Mouse (Mus musculus): ENCODE data around the gene Iqcf1. TPM values are rescaled to one million over a fixed set of nuclear protein-coding genes. Genes with fewer than 3 reads are reported as not detected.
"Not testable (repeated sequence)": the region's sequence is repeated elsewhere in the genome, so short reads cannot be mapped to it uniquely, and the experiment has no call there.

Gene Iqcf1
- total and polyA plus RNA-seq, 3 experiments = 0.37 TPM; not detected in 2

GRCm38 (mm10) chr9:106481075-106481474 lies 18.7 kb upstream of the Iqcf1 start:
- H3K4me1 ChIP-seq (ENCODE audit: control insufficient read depth, insufficient read depth, low read length) = peaks cover 7% of the 10 kb centered on the region
- H3K27me3 ChIP-seq (ENCODE audit: control insufficient read depth, insufficient read depth, low read length) = no peaks in the 10 kb centered on the region
- no peaks in the 10 kb centered on the region for H3K79me2 ChIP-seq (replicated peaks; ENCODE audit: control insufficient read depth, insufficient read depth, low read length)
- intact Hi-C loops (cut with DNase I) = no loop called here
- no peaks in the 10 kb centered on the region for H3K36me3 ChIP-seq (ENCODE audit: control insufficient read depth, insufficient read depth, low read length)
- H3K9ac ChIP-seq (ENCODE audit: low read depth, low read length) = no peak overlapping the region
- DNase-seq = peak in 1 of 2 experiments; percentile 12
- 86% methylated on average over 15 of the region's 15 CpGs for WGBS
- H3K4me3 ChIP-seq = no peak overlapping the region
- H3K27ac ChIP-seq = no peak overlapping the region
- TF ChIP-seq EP300 (IDR thresholded peaks at IDR 0.05; ENCODE audit: insufficient read depth, low read depth, low read length) = no peak
- no peak for TF ChIP-seq POLR2A (IDR thresholded peaks at IDR 0.05; ENCODE audit: insufficient read depth, low read depth, low read length)
- no peak for TF ChIP-seq CTCF (IDR thresholded peaks at IDR 0.05)

GRCm38 (mm10) chr9:106481676-106482075 lies 18.1 kb upstream of the Iqcf1 start:
- intact Hi-C loops (cut with DNase I) = no loop called here
- no peak overlapping the region for H3K9ac ChIP-seq (ENCODE audit: low read depth, low read length)
- 88% methylated on average over 13 of the region's 13 CpGs for WGBS
- peak in 1 of 2 experiments; percentile 9 for DNase-seq
- no peaks in the 10 kb centered on the region for H3K36me3 ChIP-seq (ENCODE audit: control insufficient read depth, insufficient read depth, low read length)
- no peak overlapping the region for H3K4me3 ChIP-seq
- peaks cover 5% of the 10 kb centered on the region; the same call in 1 of the 2 replicates for H3K4me1 ChIP-seq (ENCODE audit: control insufficient read depth, insufficient read depth, low read length)
- H3K27ac ChIP-seq = no peak overlapping the region
- TF ChIP-seq POLR2A (IDR thresholded peaks at IDR 0.05; ENCODE audit: insufficient read depth, low read depth, low read length) (no peak), EP300 (IDR thresholded peaks at IDR 0.05; ENCODE audit: insufficient read depth, low read depth, low read length) (no peak), CTCF (IDR thresholded peaks at IDR 0.05) (no peak)
- no peaks in the 10 kb centered on the region for H3K27me3 ChIP-seq (ENCODE audit: control insufficient read depth, insufficient read depth, low read length)
- no peaks in the 10 kb centered on the region for H3K79me2 ChIP-seq (replicated peaks; ENCODE audit: control insufficient read depth, insufficient read depth, low read length)

- H3K4me3 ChIP-seq = no peak overlapping the region
- no peak overlapping the region for H3K9ac ChIP-seq (ENCODE audit: low read depth, low read length)
- WGBS = 85% methylated on average over 17 of the region's 17 CpGs
- H3K4me1 ChIP-seq (ENCODE audit: control insufficient read depth, insufficient read depth, low read length) = peaks cover 5% of the 10 kb centered on the region; the same call in 1 of the 2 replicates
- no peaks in the 10 kb centered on the region for H3K79me2 ChIP-seq (replicated peaks; ENCODE audit: control insufficient read depth, insufficient read depth, low read length)
- no peaks in the 10 kb centered on the region for H3K36me3 ChIP-seq (ENCODE audit: control insufficient read depth, insufficient read depth, low read length)
- DNase-seq = peak in 1 of 2 experiments; percentile 14
- H3K27ac ChIP-seq = no peak overlapping the region
- intact Hi-C loops (cut with DNase I) = no loop called here
- H3K27me3 ChIP-seq (ENCODE audit: control insufficient read depth, insufficient read depth, low read length) = no peaks in the 10 kb centered on the region
- TF ChIP-seq POLR2A (IDR thresholded peaks at IDR 0.05; ENCODE audit: insufficient read depth, low read depth, low read length) = no peak
- no peak for TF ChIP-seq CTCF (IDR thresholded peaks at IDR 0.05)
- TF ChIP-seq EP300 (IDR thresholded peaks at IDR 0.05; ENCODE audit: insufficient read depth, low read depth, low read length) = no peak
Observed at GRCm38 (mm10) chr9:106482578-106483115, 17.1 kb upstream of the Iqcf1 start.

- Histone ChIP-seq H3K36me3 (ENCODE audit: control insufficient read depth, insufficient read depth, low read length) (no peaks in the 10 kb centered on the region), H3K79me2 (replicated peaks; ENCODE audit: control insufficient read depth, insufficient read depth, low read length) (no peaks in the 10 kb centered on the region), H3K4me1 (ENCODE audit: control insufficient read depth, insufficient read depth, low read length) (peaks cover under 1% of the 10 kb centered on the region; the same call in 1 of the 2 replicates), H3K27ac (no peak overlapping the region), H3K4me3 (no peak overlapping the region), H3K27me3 (ENCODE audit: control insufficient read depth, insufficient read depth, low read length) (no peaks in the 10 kb centered on the region), H3K9ac (ENCODE audit: low read depth, low read length) (no peak overlapping the region)
- WGBS = 94% methylated on average over 10 of the region's 10 CpGs
- DNase-seq = peak in 1 of 2 experiments; percentile 12
- intact Hi-C loops (cut with DNase I) = no loop called here
- TF ChIP-seq EP300 (IDR thresholded peaks at IDR 0.05; ENCODE audit: insufficient read depth, low read depth, low read length) (no peak), CTCF (IDR thresholded peaks at IDR 0.05) (no peak), POLR2A (IDR thresholded peaks at IDR 0.05; ENCODE audit: insufficient read depth, low read depth, low read length) (no peak)
Observed at GRCm38 (mm10) chr9:106483136-106483535, 16.6 kb upstream of the Iqcf1 start.

GRCm38 (mm10) chr9:106483606-106484005 lies 16.2 kb upstream of the Iqcf1 start:
- H3K4me1 ChIP-seq (ENCODE audit: control insufficient read depth, insufficient read depth, low read length) = no peaks in the 10 kb centered on the region
- H3K27me3 ChIP-seq (ENCODE audit: control insufficient read depth, insufficient read depth, low read length) = no peaks in the 10 kb centered on the region
- no peaks in the 10 kb centered on the region for H3K36me3 ChIP-seq (ENCODE audit: control insufficient read depth, insufficient read depth, low read length)
- WGBS = 87% methylated on average over 17 of the region's 17 CpGs
- H3K9ac ChIP-seq (ENCODE audit: low read depth, low read length) = no peak overlapping the region
- DNase-seq = peak in 1 of 2 experiments; percentile 11
- intact Hi-C loops (cut with DNase I) = no loop called here
- no peak overlapping the region for H3K4me3 ChIP-seq
- H3K27ac ChIP-seq = no peak overlapping the region
- no peaks in the 10 kb centered on the region for H3K79me2 ChIP-seq (replicated peaks; ENCODE audit: control insufficient read depth, insufficient read depth, low read length)
- TF ChIP-seq POLR2A (IDR thresholded peaks at IDR 0.05; ENCODE audit: insufficient read depth, low read depth, low read length) (no peak), CTCF (IDR thresholded peaks at IDR 0.05) (no peak)

- intact Hi-C loops (cut with DNase I) = no loop called here
- no peaks in the 10 kb centered on the region for H3K27me3 ChIP-seq (ENCODE audit: control insufficient read depth, insufficient read depth, low read length)
- no peak overlapping the region for H3K27ac ChIP-seq
- H3K9ac ChIP-seq (ENCODE audit: low read depth, low read length) = no peak overlapping the region
- H3K4me1 ChIP-seq (ENCODE audit: control insufficient read depth, insufficient read depth, low read length) = no peaks in the 10 kb centered on the region
- TF ChIP-seq CTCF (IDR thresholded peaks at IDR 0.05) (no peak), EP300 (IDR thresholded peaks at IDR 0.05; ENCODE audit: insufficient read depth, low read depth, low read length) (no peak), POLR2A (IDR thresholded peaks at IDR 0.05; ENCODE audit: insufficient read depth, low read depth, low read length) (no peak)
- H3K36me3 ChIP-seq (ENCODE audit: control insufficient read depth, insufficient read depth, low read length) = no peaks in the 10 kb centered on the region
- H3K79me2 ChIP-seq (replicated peaks; ENCODE audit: control insufficient read depth, insufficient read depth, low read length) = no peaks in the 10 kb centered on the region
- DNase-seq = no peak
- WGBS = 91% methylated on average over 10 of the region's 10 CpGs
- no peak overlapping the region for H3K4me3 ChIP-seq
Observed at GRCm38 (mm10) chr9:106485076-106485475, 14.7 kb upstream of the Iqcf1 start.

GRCm38 (mm10) chr9:106487602-106488001 lies 12.2 kb upstream of the Iqcf1 start:
- H3K27me3 ChIP-seq (ENCODE audit: control insufficient read depth, insufficient read depth, low read length); DNase-seq; H3K79me2 ChIP-seq (replicated peaks; ENCODE audit: control insufficient read depth, insufficient read depth, low read length); H3K4me3 ChIP-seq; H3K27ac ChIP-seq; H3K9ac ChIP-seq (ENCODE audit: low read depth, low read length); H3K4me1 ChIP-seq (ENCODE audit: control insufficient read depth, insufficient read depth, low read length); intact Hi-C loops (cut with DNase I); H3K36me3 ChIP-seq (ENCODE audit: control insufficient read depth, insufficient read depth, low read length): not testable (repeated sequence)
- WGBS = 80% methylated on average over 6 of the region's 6 CpGs
